Mouse (Mus musculus): ENCODE measurements around the gene Hus1b. TPM values are rescaled to one million over a fixed set of nuclear protein-coding genes. Genes with fewer than 3 reads are reported as not detected.
A peak's percentile ranks its signal among the peaks of the same experiment; 100 is the strongest.

The Hus1b gene
- total and polyA plus RNA-seq, 3 experiments = 7.3 to 17.8 (median 9.0) TPM

- TF ChIP-seq RAD21 (IDR thresholded peaks at IDR 0.05; ENCODE audit: low read depth, low read length) (no peak), MAZ (IDR thresholded peaks at IDR 0.05; ENCODE audit: low read depth, low read length) (no peak), BHLHE40 (IDR thresholded peaks at IDR 0.05; ENCODE audit: low read depth, low read length) (no peak), JUND (conservative IDR thresholded peaks at IDR 0.05; ENCODE audit: low read depth, low read length) (no peak), NRF1 (IDR thresholded peaks at IDR 0.05; ENCODE audit: low read depth, low read length) (no peak), GABPA (IDR thresholded peaks at IDR 0.05; ENCODE audit: insufficient replicate concordance, low read depth, low read length) (no peak), ZMIZ1 (IDR thresholded peaks at IDR 0.05; ENCODE audit: low read depth, low read length) (no peak), POLR2AphosphoS2 (IDR thresholded peaks at IDR 0.05; ENCODE audit: low read depth, low read length) (no peak), USF2 (conservative IDR thresholded peaks at IDR 0.05; ENCODE audit: low read depth, low read length) (no peak), E2F4 (IDR thresholded peaks at IDR 0.05; ENCODE audit: insufficient replicate concordance, low read depth, low read length) (no peak), JUN (IDR thresholded peaks at IDR 0.05; ENCODE audit: insufficient read depth, low read depth, low read length) (no peak), EP300 (IDR thresholded peaks at IDR 0.05; ENCODE audit: low read length) (no peak), MXI1 (IDR thresholded peaks at IDR 0.05; ENCODE audit: low read depth, low read length) (no peak), ZNF384 (IDR thresholded peaks at IDR 0.05; ENCODE audit: low read depth, low read length) (no peak), TBP (conservative IDR thresholded peaks at IDR 0.05; ENCODE audit: low read depth, low read length) (no peak), TCF12 (IDR thresholded peaks at IDR 0.05; ENCODE audit: low read depth, low read length) (no peak), SIN3A (IDR thresholded peaks at IDR 0.05; ENCODE audit: low read length) (no peak), HCFC1 (IDR thresholded peaks at IDR 0.05; ENCODE audit: low read depth, low read length) (no peak), MAFK (IDR thresholded peaks at IDR 0.05; ENCODE audit: insufficient replicate concordance, low read length) (no peak)
- in situ Hi-C loops (cut with MboI; ENCODE audit: low pct_ligation_motif_present, low pct_unique_long_range_greater_than_20kb, low sequenced_read_pairs) = loop anchor here (10.0 kb wide), 1 partner anchor 406 kb away; no protein-coding TSS in a partner anchor
- dilution Hi-C loops (cut with MboI; ENCODE audit: extremely low pct_ligation_motif_present, extremely low pct_unique_long_range_greater_than_20kb, low sequenced_read_pairs) = no loop called here
- H3K9me3 ChIP-seq (replicated peaks; ENCODE audit: low read length) = no peaks in the 10 kb centered on the region
- peaks cover 3 to 50% of the 10 kb centered on the region in 2 experiments for H3K36me3 ChIP-seq (replicated peaks in 1 of 2; ENCODE audit: control insufficient read depth in 1 of 2, insufficient read depth in 1 of 2, low read length in 1 of 2)
- H3K27me3 ChIP-seq (replicated peaks) = no peaks in the 10 kb centered on the region
- peaks cover 11 to 31% of the 10 kb centered on the region in 2 experiments for H3K4me1 ChIP-seq (ENCODE audit: control insufficient read depth in 1 of 2, insufficient read depth in 2 of 2)
- peaks cover 23% of the 10 kb centered on the region for H3K79me2 ChIP-seq (replicated peaks; ENCODE audit: control insufficient read depth, extremely low read depth, insufficient read depth, poor library complexity, severe bottlenecking)
- H3K4me3 ChIP-seq (replicated peaks in 1 of 3; ENCODE audit: low read depth in 2 of 3, low read length in 2 of 3, poor library complexity in 1 of 3) = no peak overlapping the region
- DNase-seq (ENCODE audit: extremely low read depth) = no peak
- no peak overlapping the region for H3K27ac ChIP-seq (ENCODE audit: insufficient read depth, low read depth)
- no peak overlapping the region for H3K4me2 ChIP-seq (ENCODE audit: insufficient read depth, low read depth, poor library complexity, severe bottlenecking)
- no peak overlapping the region for H3K9ac ChIP-seq (ENCODE audit: insufficient read depth, low read depth)
Measured at GRCm38 (mm10) chr13:30960714-30961113, 13.2 kb upstream of the Hus1b start.

GRCm38 (mm10) chr13:30953580-30953979 lies 6.0 kb upstream of the Hus1b start:
- Histone ChIP-seq H3K4me2 (ENCODE audit: insufficient read depth, low read depth, poor library complexity, severe bottlenecking) (peak overlapping the region; percentile 67), H3K4me1 (ENCODE audit: control insufficient read depth in 1 of 2, insufficient read depth in 2 of 2) (peaks cover 7 to 34% of the 10 kb centered on the region in 2 experiments), H3K9ac (ENCODE audit: insufficient read depth, low read depth) (no peak overlapping the region), H3K27me3 (replicated peaks) (no peaks in the 10 kb centered on the region), H3K4me3 (replicated peaks in 1 of 3; ENCODE audit: low read depth in 2 of 3, low read length in 2 of 3, poor library complexity in 1 of 3) (no peak overlapping the region), H3K27ac (ENCODE audit: insufficient read depth, low read depth) (no peak overlapping the region), H3K36me3 (replicated peaks in 1 of 2; ENCODE audit: control insufficient read depth in 1 of 2, insufficient read depth in 1 of 2, low read length in 1 of 2) (peaks cover 0 to 43% of the 10 kb centered on the region in 2 experiments), H3K79me2 (replicated peaks; ENCODE audit: control insufficient read depth, extremely low read depth, insufficient read depth, poor library complexity, severe bottlenecking) (peaks cover 22% of the 10 kb centered on the region), H3K9me3 (replicated peaks; ENCODE audit: low read length) (peaks cover 6% of the 10 kb centered on the region)
- dilution Hi-C loops (cut with MboI; ENCODE audit: extremely low pct_ligation_motif_present, extremely low pct_unique_long_range_greater_than_20kb, low sequenced_read_pairs) (no loop called here), in situ Hi-C loops (cut with MboI; ENCODE audit: low pct_ligation_motif_present, low pct_unique_long_range_greater_than_20kb, low sequenced_read_pairs) (no loop called here)
- DNase-seq (ENCODE audit: extremely low read depth) = no peak
- peak; percentile 22; the same call in 1 of the 2 replicates for TF ChIP-seq IRF4 (IDR thresholded peaks at IDR 0.05; ENCODE audit: low read depth, low read length)
- no peak for TF ChIP-seq SMC3 (IDR thresholded peaks at IDR 0.05; ENCODE audit: low read depth, low read length)
